Mouse (Mus musculus): ENCODE data around the gene Mybpc2.

The Mybpc2 gene

GRCm38 (mm10) chr7:44524502-44524901 is at the start of gene Mybpc2:
TSS of gene Mybpc2 (minus strand) at chr7:44524656.
- no peak for DNase-seq

GRCm38 (mm10) chr7:44572956-44573484 is 48.6 kb upstream of the Mybpc2 start:
- no peak for DNase-seq

GRCm38 (mm10) chr7:44572213-44572701 is 47.8 kb upstream of the Mybpc2 start, which contains the start of gene Napsa:
TSS of gene Napsa (plus strand) at chr7:44572380.
- DNase-seq = no peak

- no peak for DNase-seq
Measured at GRCm38 (mm10) chr7:44571811-44572210, 47.4 kb upstream of the Mybpc2 start.

- no peak for DNase-seq
Measured at GRCm38 (mm10) chr7:44570989-44571388, 46.5 kb upstream of the Mybpc2 start.

- no peak for DNase-seq
Measured at GRCm38 (mm10) chr7:44568803-44569202, 44.3 kb upstream of the Mybpc2 start.

GRCm38 (mm10) chr7:44565414-44565813 is 41.0 kb upstream of the Mybpc2 start:
- no peak for DNase-seq

- DNase-seq = no peak
Measured at GRCm38 (mm10) chr7:44564486-44564885, 40.0 kb upstream of the Mybpc2 start.

- DNase-seq = no peak
Measured at GRCm38 (mm10) chr7:44563284-44563683, 38.8 kb upstream of the Mybpc2 start.

GRCm38 (mm10) chr7:44560435-44561400 is 36.3 kb upstream of the Mybpc2 start:
- DNase-seq = peak; percentile 87

GRCm38 (mm10) chr7:44557629-44558028 is 33.2 kb upstream of the Mybpc2 start:
- no peak for DNase-seq

- peak; percentile 98 for DNase-seq
Measured at GRCm38 (mm10) chr7:44553826-44554225, 29.4 kb upstream of the Mybpc2 start, which contains the start of gene Nr1h2. TSS of gene Nr1h2 (minus strand) at chr7:44553951.

- DNase-seq = peak; percentile 88
Measured at GRCm38 (mm10) chr7:44553196-44553764, 28.8 kb upstream of the Mybpc2 start.

- no peak for DNase-seq
Measured at GRCm38 (mm10) chr7:44552141-44552908, 27.9 kb upstream of the Mybpc2 start.

GRCm38 (mm10) chr7:44551731-44552130 is 27.3 kb upstream of the Mybpc2 start:
- DNase-seq = no peak

- DNase-seq = no peak
Measured at GRCm38 (mm10) chr7:44551301-44551700, 26.8 kb upstream of the Mybpc2 start.

GRCm38 (mm10) chr7:44550409-44550678 is 25.9 kb upstream of the Mybpc2 start:
- no peak for DNase-seq

- peak; percentile 31 for DNase-seq
Measured at GRCm38 (mm10) chr7:44549621-44550408, 25.4 kb upstream of the Mybpc2 start.

GRCm38 (mm10) chr7:44548497-44549087 is 24.1 kb upstream of the Mybpc2 start, which contains the start of gene Pold1:
TSS of gene Pold1 (minus strand) at chr7:44548849.
- peak; percentile 100 for DNase-seq

GRCm38 (mm10) chr7:44547725-44548124 is 23.3 kb upstream of the Mybpc2 start:
- peak; percentile 25 for DNase-seq

GRCm38 (mm10) chr7:44547041-44547440 is 22.6 kb upstream of the Mybpc2 start:
- peak; percentile 53 for DNase-seq

GRCm38 (mm10) chr7:44546274-44546673 is 21.8 kb upstream of the Mybpc2 start:
- no peak for DNase-seq

All from thymus, postnatal 14 days (tissue).